Mouse (Mus musculus): ENCODE measurements around the gene Uap1l1. TPM values are rescaled to one million over a fixed set of nuclear protein-coding genes. Genes with fewer than 3 reads are reported as not detected.

Gene Uap1l1
- polyA plus RNA-seq, 1 experiment from 2014 or later = 7.4 TPM

DNA sequence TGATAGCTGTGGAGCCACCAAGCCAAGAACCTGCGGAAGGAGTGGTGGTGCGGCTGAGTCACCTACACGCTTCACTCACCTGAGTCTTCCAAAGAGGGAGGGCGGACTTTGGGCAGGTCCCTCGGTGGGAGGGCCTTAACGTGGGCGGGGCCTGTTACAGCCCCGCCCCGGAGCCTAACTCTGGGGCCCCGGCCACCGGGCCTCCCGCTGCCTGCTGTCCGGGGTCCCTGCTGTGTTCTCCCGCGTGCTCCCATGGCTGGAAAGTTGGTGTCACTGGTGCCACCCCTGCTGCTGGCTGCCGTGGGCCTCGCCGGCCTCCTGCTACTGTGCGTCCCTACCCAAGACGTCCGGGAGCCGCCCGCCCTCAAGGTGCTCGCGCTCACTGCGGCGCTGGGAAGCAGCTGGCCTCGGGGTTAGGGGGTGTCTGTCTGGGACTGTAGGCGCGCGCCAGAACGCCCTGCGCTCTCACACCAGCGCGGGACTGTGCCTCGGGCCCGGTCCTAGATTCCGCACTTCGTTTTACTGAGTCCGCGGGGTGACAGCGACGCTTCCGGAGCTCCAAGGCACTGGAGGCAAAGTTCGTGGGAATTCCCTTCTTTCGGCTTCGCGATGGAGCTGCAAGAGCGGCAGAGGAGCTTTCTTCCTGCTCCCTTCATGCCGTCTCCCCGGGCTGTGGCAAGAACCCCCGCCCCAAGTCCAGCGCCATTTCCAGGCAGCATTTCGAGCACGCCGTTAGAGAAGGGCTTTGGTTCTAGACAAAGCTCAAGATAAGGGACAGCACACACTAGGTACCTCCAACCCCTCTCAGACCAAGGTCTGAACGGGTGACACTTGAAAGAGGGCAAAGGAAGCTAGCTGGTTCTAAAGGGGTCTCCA, 30.5 kb upstream of the Uap1l1 start, which contains the start of gene Entpd2:
Gene Entpd2, plus strand, starts transcription at position 154 of the 876 bp plus-strand sequence.
- Histone ChIP-seq H3K9me3 (no peaks in the 10 kb centered on the region), H3K4me1 (peaks cover 22% of the 10 kb centered on the region), H3K36me3 (no peaks in the 10 kb centered on the region), H3K27ac (replicated peaks) (no peak within 1 kb of the TSS), H3K9ac (replicated peaks) (no peak within 1 kb of the TSS), H3K4me3 (peak within 1 kb of the TSS; percentile 34), H3K27me3 (peaks cover 82% of the 10 kb centered on the region), H3K4me2 (replicated peaks) (peak within 1 kb of the TSS; percentile 58)
- WGBS = 2% methylated on average over 57 of the region's 57 CpGs
- no peak for ATAC-seq (ENCODE audit: low FRiP score, low read depth)

DNA sequence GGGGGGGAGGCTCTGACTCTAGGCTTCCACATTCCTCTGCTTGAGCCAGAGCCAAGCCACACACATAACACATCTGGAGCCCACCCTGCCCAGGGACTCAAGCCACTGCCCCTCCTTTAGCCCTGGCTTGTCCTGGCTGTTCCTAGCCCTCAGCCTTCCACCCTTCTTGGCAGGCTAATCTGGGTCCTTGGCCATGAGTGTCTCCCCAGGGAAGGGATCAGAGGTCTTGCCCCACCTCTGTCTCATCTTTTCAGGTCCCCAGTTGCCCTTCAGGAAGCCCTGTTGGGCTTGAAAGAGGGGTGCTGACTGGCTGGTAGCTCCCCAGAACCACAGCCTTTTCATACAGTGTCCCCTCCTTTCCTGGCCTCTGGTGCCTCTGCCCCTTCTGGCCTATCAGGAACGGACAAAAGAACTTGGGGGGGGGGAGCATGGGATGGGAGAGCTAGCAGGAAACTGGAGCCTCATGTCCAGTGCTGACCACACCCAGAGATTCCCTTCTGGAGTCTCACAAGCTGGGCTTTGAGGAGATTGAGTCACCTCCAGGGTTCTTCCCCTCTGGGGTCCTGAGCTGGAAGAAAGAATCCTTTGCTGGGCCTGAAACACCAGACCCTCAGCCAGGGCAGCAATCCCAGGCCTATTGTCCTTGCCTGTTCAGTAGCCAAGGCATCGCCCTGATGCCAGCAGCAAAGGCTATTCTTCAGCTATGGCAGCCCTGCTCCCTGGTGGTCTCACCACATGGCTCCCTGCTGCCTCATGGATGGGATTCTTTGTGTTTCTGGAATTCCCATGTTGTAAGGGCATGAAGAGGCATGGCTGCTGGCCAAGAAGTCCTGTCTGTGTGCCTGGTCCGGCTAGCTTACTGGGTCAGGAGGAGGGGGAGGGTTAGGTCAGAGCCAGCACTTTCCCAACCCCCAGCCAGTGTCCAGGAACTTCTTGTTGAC, 29.1 kb upstream of the Uap1l1 start:
- Histone ChIP-seq H3K36me3 (no peaks in the 10 kb centered on the region), H3K4me2 (replicated peaks) (no peak overlapping the region), H3K4me1 (peaks cover 15% of the 10 kb centered on the region), H3K27ac (replicated peaks) (no peak overlapping the region), H3K27me3 (peaks cover 67% of the 10 kb centered on the region), H3K4me3 (no peak overlapping the region), H3K9me3 (no peaks in the 10 kb centered on the region), H3K9ac (replicated peaks) (no peak overlapping the region)
- 43% methylated on average over 3 of the region's 3 CpGs for WGBS
- ATAC-seq (ENCODE audit: low FRiP score, low read depth) = no peak

DNA sequence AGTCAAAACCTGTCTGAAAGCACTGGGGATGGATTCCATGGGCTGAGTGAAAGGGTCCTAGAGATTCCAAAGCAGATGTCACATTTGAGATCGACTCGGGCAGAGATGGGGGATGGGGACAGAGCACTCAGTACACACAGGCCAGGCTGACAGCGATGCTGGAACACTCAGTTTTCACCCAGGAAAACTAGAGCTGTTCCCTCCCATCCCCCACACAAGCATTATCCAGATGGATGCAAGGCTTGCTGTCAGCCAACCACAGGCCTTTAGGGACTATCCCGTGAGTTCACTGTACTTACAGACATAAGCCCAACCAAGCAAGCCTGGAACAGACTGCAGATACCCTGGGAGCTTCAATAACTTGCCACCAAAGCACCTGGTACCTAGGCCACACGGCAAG, 25.8 kb upstream of the Uap1l1 start:
- Histone ChIP-seq H3K27ac (replicated peaks) (no peak overlapping the region), H3K4me3 (no peak overlapping the region)

DNA sequence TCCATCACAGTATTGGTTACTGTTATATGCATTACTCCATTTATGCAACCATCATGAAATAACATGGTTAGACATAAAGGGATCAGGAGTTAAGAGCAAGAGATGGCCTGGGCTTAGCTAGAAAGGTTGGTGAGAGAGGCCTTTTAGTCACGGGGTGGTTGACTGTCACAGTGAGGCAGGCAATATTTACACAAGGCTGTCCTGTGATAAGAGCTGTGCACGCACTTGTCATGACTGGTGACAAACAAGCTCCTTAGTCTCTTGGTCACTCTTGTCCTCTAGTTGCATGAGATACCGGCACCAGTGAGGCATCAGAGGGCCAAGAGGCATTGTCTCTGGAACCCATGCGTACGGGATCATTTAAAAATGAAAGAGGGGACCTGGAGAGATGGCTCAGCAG, 19.0 kb upstream of the Uap1l1 start:
- Histone ChIP-seq H3K4me1 (no peaks in the 10 kb centered on the region), H3K4me3 (no peak overlapping the region), H3K9ac (replicated peaks) (no peak overlapping the region), H3K36me3 (no peaks in the 10 kb centered on the region), H3K27ac (replicated peaks) (no peak overlapping the region), H3K9me3 (no peaks in the 10 kb centered on the region), H3K4me2 (replicated peaks) (no peak overlapping the region), H3K27me3 (no peaks in the 10 kb centered on the region)
- ATAC-seq (ENCODE audit: low FRiP score, low read depth) = no peak
- 76% methylated on average over 5 of the region's 5 CpGs for WGBS

More for the DNA sequence above, 25.8 kb upstream of the Uap1l1 start:
- ATAC-seq (ENCODE audit: low FRiP score, low read depth) = no peak
- peaks cover 35% of the 10 kb centered on the region for H3K27me3 ChIP-seq
- WGBS = 80% methylated on average over 5 of the region's 5 CpGs
- no peaks in the 10 kb centered on the region for H3K36me3 ChIP-seq
- H3K9me3 ChIP-seq = no peaks in the 10 kb centered on the region
- H3K4me2 ChIP-seq (replicated peaks) = no peak overlapping the region
- H3K9ac ChIP-seq (replicated peaks) = no peak overlapping the region
- peaks cover 12% of the 10 kb centered on the region for H3K4me1 ChIP-seq

DNA sequence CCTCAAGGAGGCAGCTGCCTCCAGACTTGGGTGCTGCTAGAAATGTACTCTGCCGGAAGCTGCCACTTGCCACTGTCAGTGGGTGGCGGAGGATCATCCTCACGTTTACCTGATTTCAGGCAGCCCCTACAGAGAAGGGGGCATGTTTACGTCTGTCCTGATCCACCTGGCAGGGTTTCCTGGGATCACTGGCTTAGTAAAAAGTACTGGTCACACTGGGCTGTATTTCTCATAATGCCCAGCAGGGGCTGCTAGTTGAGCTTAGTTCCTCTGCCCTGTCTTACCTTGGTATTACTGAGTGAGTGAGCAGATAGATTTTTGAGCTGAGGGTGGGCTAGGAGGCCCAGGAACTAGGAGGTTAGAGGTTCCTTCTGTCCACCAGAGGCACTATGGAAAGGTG, 11.1 kb upstream of the Uap1l1 start:
- Histone ChIP-seq H3K27me3 (no peaks in the 10 kb centered on the region), H3K9me3 (no peaks in the 10 kb centered on the region), H3K27ac (replicated peaks) (no peak overlapping the region), H3K36me3 (peaks cover 34% of the 10 kb centered on the region), H3K9ac (replicated peaks) (no peak overlapping the region), H3K4me3 (no peak overlapping the region), H3K4me2 (replicated peaks) (no peak overlapping the region), H3K4me1 (peaks cover 27% of the 10 kb centered on the region)
- 56% methylated on average over 4 of the region's 4 CpGs for WGBS
- no peak for ATAC-seq (ENCODE audit: low FRiP score, low read depth)

DNA sequence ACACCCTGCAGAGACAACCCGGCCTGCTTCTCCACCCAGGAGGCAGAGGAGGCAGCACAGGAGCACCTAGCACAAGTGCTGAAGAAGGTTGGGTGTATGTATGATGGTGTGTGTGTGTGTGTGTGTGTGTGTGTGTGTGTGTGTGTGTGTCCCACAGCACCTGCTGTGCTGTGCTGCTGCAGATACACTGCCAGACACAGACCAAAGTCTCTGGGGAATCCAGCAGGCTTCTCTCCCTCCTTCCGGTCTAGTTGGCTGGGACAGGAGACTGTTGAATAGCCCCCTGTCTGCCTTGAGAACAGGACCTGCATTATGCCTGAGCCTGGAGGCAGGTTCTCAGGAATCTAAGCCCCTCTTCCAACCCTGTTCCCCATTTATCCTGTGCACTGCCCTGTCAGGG, 7.9 kb upstream of the Uap1l1 start:
- WGBS = 33% methylated on average over 2 of the region's 2 CpGs
- Histone ChIP-seq H3K4me2 (replicated peaks) (peak overlapping the region; percentile 96), H3K27ac (replicated peaks) (no peak overlapping the region), H3K27me3 (peaks cover 5% of the 10 kb centered on the region; the same call in 1 of the 2 replicates), H3K4me1 (peaks cover 32% of the 10 kb centered on the region), H3K36me3 (peaks cover 31% of the 10 kb centered on the region), H3K4me3 (peak overlapping the region; percentile 77), H3K9me3 (no peaks in the 10 kb centered on the region), H3K9ac (replicated peaks) (peak overlapping the region; percentile 78)
- ATAC-seq (ENCODE audit: low FRiP score, low read depth) = no peak

DNA sequence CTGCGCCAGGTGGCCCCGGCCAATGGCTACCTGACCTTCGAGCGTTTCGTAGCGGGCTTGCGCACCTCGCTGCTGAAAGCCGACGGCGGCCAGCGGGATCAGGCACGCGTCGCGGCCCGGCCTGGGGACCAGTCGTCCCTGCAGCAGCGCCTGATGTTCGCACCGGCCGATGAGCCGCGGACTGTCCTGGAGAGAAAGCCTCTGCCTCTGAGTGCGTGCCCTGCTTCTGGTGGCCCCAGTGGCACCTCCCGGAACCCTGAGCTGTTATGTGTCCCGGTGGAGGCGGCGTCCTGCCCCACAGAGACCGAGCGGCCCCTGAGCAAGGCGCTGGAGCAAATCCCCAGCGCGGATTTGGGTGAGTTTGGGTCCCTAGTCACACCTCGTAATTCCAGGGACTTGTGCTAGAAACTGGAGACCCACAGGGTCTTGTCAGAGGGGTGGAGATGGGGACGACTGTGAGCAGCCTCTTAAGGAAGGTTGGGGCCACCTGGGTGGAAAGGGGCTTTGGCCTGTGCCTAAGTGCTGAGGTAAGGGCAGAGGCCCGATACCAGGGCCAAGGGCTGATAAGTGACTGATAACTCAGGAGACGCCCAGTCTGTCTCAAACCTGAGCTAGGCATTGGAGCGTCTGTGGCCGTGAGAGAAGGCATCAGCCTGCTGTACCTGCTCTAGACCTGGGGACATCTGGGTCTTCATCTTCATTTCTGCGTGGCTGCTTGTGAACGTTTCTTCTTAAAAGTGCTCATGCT, 7.3 kb upstream of the Uap1l1 start:
- WGBS = 2% methylated on average over 42 of the region's 42 CpGs
- peaks cover 32% of the 10 kb centered on the region for H3K4me1 ChIP-seq

DNA sequence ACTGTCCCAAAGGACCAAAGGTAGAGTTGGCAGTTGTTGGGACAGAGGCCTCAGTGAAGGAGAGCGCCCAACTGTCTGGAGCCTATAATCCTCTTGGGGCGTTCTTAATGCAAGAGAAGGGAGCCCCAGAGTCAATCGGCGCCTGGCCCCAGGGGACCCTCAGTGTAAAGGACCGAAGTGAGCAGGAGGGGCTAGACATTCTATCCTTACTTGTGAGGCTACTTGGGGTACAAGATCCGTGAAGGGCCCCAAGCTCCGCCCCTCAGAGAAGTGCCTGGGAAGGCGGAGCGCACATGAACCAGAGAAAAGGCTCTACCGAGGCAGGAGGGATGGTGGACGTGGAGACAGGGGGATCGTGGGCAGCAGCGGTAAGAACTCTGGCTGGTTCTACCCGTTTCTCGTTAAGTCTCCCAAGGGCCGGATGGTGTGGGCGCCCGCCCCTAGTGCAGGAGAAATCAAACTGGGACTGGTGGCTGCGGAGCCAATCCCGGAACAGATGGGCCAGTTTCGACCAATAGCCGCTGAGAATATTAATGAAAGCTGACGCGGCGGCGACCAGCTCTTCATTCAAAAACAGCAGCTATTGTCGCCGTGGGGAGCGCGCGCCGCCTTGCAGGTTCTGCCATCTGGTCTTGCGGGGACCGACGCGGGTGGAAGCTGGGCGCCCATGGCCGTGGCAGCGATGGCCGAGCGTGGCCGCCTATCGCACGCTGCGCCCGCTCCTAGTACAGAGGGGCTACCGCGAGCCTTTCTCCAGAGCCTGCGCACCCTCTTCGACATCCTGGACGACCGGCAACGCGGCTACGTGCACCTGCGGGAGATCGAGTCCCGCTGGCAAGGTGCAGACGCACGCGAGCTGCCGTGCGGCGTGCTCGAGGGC, 6.5 kb upstream of the Uap1l1 start, which contains the start of gene Sapcd2:
Gene Sapcd2, plus strand, starts transcription at position 558 of the 880 bp plus-strand sequence.
- Histone ChIP-seq H3K36me3 (peaks cover 18% of the 10 kb centered on the region), H3K27ac (replicated peaks) (peak within 1 kb of the TSS; percentile 90), H3K4me2 (replicated peaks) (peak within 1 kb of the TSS; percentile 96), H3K9me3 (no peaks in the 10 kb centered on the region), H3K9ac (replicated peaks) (peak within 1 kb of the TSS; percentile 78), H3K27me3 (peaks cover 14% of the 10 kb centered on the region; the same call in 1 of the 2 replicates), H3K4me1 (peaks cover 32% of the 10 kb centered on the region), H3K4me3 (peak within 1 kb of the TSS; percentile 77)
- ATAC-seq (ENCODE audit: low FRiP score, low read depth) = peak; percentile 95
- WGBS = under 1% methylated on average over 65 of the region's 65 CpGs

More for the DNA sequence above, 7.3 kb upstream of the Uap1l1 start:
- peak overlapping the region; percentile 90; the same call in 1 of the 2 replicates for H3K27ac ChIP-seq (replicated peaks)
- peak overlapping the region; percentile 77 for H3K4me3 ChIP-seq
- H3K27me3 ChIP-seq = peaks cover 10% of the 10 kb centered on the region; the same call in 1 of the 2 replicates
- ATAC-seq (ENCODE audit: low FRiP score, low read depth) = 0 out of 2 replicates have a peak, but pooled peaks have one; percentile 14
- H3K9me3 ChIP-seq = no peaks in the 10 kb centered on the region
- H3K9ac ChIP-seq (replicated peaks) = peak overlapping the region; percentile 78
- H3K36me3 ChIP-seq = peaks cover 25% of the 10 kb centered on the region
- peak overlapping the region; percentile 96 for H3K4me2 ChIP-seq (replicated peaks)

DNA sequence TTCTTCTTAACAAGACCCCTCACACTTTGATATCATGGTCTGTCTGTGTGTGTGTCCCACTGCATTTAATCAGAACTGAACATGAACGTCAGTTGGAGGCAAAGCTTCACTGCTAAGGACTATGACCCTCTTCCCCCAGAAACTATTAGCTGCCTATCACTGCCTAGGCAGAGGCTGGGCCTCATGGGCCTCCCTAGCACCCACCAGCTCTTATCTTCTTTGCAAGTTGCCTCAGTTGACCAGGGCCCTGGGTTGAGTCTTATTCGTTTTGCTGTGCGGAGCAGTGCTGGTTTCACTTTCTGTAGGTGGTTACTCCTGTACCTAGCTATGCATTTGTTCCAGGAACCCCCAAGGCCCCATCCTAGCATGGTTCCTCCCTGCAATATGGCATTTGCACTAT, 4.5 kb upstream of the Uap1l1 start:
- Histone ChIP-seq H3K9me3 (no peaks in the 10 kb centered on the region), H3K4me2 (replicated peaks) (no peak overlapping the region), H3K9ac (replicated peaks) (no peak overlapping the region), H3K36me3 (0 out of 2 replicates have a peak, but pooled peaks cover 5% of the 10 kb centered on the region), H3K4me3 (no peak overlapping the region), H3K27me3 (peaks cover 32% of the 10 kb centered on the region), H3K27ac (replicated peaks) (no peak overlapping the region), H3K4me1 (peaks cover 38% of the 10 kb centered on the region)
- ATAC-seq (ENCODE audit: low FRiP score, low read depth) = no peak
- 88% methylated on average over 3 of the region's 3 CpGs for WGBS

DNA sequence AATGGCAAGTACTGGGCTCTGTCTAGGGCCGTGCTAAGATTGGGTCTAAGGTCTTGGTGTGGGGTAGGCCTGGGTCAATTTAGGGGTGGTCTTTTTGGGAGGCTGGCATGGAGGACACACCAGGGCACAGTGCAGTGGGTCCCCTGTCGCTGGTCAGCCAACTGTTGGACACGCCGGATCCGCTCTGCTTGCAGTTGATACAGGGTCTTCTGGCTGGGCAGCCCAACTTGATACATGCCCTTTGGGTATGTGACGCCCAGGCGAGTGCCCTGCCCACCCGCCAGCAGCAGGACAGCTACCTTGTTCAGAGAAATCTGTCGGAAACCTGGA, 756 bp downstream of the Uap1l1 start:
- Histone ChIP-seq H3K27me3 (peaks cover 55% of the 10 kb centered on the region), H3K27ac (replicated peaks) (no peak overlapping the region), H3K4me2 (replicated peaks) (peak overlapping the region; percentile 94), H3K9me3 (no peaks in the 10 kb centered on the region), H3K4me3 (peak overlapping the region; percentile 51), H3K36me3 (no peaks in the 10 kb centered on the region), H3K4me1 (peaks cover 10% of the 10 kb centered on the region), H3K9ac (replicated peaks) (peak overlapping the region; percentile 48)
- no peak for ATAC-seq (ENCODE audit: low FRiP score, low read depth)
- WGBS = 29% methylated on average over 9 of the region's 9 CpGs

Data from midbrain, embryonic 12.5 days (tissue).